Mouse (Mus musculus): Measurements from ENCODE around the gene Shank2.

The Shank2 gene

DNA sequence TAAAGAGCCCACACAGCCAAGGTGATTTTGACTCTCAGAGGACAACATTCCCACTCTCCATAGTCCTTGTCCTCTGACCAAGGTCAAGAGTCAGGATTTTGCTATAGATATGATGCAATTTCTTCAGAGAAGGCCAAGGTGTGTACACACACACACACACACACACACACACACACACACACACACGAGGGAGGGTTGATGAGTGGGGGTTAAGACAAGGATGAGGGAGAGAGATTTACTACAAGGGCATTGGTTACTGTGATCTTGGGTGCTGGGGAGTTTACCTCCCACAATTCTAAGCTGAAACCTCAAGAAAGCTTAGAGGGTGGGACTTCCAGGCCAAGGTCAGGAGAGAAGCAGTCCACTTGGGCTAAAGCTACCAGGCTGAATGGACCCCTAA is 104.2 kb downstream of the Shank2 start:
- DNase-seq (ENCODE audit: low spot score in 2 of 2): no peak

DNA sequence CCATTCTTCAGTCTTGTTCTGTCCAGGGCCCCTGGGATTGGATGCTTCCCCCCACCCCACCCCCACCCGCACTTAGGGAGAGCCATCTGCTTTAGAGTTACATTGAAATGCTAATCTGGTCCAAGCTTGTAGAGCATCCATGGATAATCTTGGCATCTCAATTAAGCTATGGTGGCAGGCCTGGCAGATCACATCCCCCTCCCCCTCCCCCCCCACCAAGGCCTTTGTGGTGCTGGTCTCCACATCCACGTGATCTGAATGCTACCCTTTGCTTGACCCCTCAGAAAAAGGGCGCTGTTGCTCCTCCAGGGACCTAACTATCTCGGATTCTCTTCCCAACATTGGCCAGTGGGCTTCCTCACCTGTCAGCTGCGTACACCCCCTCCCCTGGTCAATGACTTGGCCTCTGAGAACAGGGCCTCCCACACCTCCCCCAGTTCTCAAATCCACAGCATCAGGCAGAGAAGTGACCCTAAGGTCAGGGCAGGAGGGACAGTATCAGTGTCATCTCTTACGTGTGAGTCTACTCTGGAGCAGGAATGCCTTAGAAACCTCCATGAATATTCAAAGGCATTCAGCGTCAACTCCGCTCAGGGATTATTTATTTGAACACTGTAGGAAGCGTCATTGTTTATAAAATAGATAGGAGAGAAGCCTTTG is 104.8 kb downstream of the Shank2 start:
- DNase-seq (ENCODE audit: low spot score in 2 of 2): no peak

- DNase-seq (ENCODE audit: low spot score in 2 of 2): no peak
Measured at GRCm38 (mm10) chr7:144108141-144108540, 106.4 kb downstream of the Shank2 start.

- no peak for DNase-seq (ENCODE audit: low spot score in 2 of 2)
Measured at GRCm38 (mm10) chr7:144111026-144111604, 109.4 kb downstream of the Shank2 start.

DNA sequence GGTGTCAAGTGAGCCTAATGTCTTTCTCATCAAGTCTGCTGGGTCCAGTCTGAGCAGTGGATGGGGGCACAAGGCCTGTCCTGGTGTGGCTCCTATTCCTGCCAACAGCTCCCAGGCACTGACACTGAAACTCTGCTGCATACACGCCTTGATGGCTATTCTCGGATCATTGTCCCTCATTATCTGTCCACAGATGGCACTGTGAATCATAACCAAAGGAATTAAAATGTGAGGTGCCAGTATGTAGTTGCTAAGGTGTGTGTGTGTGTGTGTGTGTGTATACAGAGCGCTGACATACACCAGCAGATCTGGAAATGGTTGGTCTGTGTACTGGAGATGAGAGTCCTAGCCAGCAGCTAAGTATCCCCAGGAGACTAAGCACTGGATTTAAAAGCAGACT is 110.3 kb downstream of the Shank2 start:
- no peak for DNase-seq (ENCODE audit: low spot score in 2 of 2)

GRCm38 (mm10) chr7:144114230-144114629 is 112.5 kb downstream of the Shank2 start:
- DNase-seq (ENCODE audit: low spot score in 2 of 2): no peak

GRCm38 (mm10) chr7:144119562-144119961 is 117.8 kb downstream of the Shank2 start:
- no peak for DNase-seq (ENCODE audit: low spot score in 2 of 2)

DNA sequence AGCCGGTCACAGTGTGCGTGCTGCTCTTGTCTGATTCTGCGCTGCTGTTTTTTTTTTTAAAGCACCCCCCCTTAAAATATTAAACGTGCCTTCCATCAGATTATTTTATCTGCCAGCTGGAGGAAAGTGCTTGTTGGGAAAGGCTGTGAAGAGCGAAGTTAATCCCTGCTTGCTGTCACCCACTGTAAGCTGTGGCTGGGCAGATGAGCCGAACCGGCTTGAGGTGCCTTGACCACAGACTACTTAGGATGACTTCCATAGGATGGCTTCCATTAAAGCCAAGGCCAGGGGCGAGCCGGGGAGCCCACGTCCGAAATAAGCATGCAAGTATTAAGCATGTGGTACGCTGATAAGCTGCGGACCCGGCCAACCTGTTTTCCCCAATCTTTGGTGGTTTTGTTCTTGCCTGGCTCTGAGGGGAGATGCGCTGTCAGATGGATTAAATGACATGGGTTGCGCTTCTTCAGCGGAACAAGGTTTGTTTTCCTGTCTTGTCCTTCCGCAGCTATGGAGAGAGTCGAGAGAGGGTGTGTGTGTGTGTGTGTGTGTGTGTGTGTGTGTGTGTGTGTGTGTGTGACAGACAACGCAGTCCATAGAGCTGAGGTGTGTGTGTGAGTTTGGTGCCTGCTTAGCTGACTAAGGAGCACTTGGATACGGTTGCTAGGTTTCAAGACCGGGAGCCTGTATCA is 131.1 kb downstream of the Shank2 start:
- DNase-seq (ENCODE audit: low spot score in 2 of 2): peak; percentile 24 to 56

DNA sequence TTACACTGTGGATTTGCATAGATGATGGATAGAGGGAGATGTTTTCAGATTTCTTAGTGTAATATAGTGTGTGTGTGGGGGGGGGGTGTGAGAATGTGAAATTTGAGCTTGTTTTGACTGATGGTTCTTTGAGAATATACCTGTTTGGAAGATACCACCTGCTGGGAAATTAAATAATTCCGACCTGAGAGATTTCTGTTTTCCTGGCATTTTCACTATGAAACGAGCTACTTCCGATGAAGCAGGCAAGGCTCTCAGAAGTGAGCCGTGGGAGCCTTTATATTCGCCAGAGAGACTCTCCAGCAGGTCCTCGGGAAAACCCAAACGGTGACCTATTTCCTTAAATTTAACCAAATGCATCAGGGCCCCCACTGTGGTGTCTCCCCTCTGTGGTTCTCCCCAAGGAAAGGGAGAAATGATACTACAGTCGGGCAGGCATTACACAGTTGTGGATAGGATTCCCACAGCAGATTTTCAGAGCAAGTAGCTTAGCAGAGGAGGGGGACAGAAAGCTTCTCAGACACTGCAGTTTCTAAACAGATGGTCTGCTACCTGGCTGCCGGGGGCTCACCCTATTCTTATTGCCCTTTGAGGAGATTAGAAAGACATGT is 131.8 kb downstream of the Shank2 start:
- DNase-seq (ENCODE audit: low spot score in 2 of 2): no peak

DNA sequence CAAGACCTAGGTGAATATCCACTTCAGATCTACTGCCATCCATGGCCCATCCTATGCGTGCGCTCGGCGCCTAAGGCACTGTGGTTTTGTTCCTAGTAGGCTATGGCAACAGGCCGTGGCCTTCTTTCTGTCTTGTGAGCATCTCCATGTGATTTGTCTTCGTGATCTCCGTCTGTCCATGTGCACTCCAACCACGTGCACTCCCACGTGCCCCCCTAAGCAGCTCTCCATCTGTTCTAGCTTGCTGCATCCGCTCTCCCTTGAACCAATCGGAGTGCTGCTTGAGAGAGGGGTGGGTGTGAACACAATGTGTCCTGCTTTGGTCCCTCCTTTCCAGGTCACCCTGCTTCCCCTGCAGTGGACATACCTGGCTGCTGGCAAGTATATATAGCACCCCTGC is 133.0 kb downstream of the Shank2 start:
- DNase-seq (ENCODE audit: low spot score in 2 of 2): peak; percentile 24 to 52

DNA sequence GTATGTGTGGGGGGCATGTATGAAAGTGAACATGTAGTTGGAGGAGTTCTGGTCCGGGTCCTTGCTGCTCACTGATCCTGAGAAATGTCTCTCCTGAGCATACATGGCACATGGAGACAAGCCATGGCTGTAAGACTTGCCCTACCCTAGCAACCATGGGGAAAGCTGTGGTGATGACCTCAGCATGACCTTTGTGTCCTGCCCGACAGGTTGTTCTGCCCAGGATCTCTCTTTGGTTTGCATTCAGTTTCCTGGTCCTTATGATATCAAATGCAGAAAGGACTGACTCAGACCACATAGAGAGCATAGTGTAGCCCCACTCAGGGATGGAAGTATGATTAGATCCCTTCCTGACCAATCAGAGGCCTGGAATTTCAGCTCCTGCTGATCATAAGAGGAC is 136.1 kb downstream of the Shank2 start:
- DNase-seq (ENCODE audit: low spot score in 2 of 2): no peak

DNA sequence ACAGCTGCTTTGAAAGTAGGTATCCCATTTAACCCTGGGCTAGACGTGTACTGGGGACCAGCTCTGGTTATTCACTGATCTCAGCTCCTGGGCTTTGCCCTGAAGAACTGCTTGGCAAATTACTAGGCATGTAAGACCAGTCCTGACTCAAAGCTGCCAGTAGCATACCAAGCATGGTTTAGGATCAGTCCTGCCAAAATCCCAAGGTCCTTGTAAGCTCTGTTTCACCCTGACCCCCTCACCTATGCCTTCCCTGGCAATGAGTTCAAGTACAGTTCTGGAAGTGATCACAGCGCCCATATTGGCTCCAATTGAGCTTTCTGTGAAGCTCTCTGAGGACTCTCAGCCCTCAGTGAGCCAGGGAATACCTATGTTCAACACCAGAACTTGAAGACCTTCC is 136.7 kb downstream of the Shank2 start:
- DNase-seq (ENCODE audit: low spot score in 2 of 2): no peak

DNA sequence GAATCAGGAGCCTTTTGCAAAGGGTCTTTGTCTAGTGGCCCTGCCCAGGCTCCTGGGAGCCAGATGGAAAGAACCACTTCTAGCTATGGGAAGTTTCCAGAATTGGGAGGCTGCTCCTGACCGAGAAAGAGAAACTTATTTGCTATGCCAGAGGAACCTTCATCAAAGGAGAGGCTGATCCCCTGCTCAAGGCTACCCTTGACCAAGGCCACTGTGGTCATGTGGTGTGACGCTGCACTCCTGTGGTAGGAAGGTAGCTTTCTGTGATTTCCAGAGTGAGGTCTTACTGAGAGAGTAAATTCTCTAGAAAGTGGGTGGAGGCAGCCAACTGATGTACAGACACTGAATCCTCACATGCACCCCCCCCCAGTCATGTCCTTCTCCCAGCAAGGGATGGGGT is 138.0 kb downstream of the Shank2 start:
- DNase-seq (ENCODE audit: low spot score in 2 of 2): no peak

GRCm38 (mm10) chr7:144140470-144140869 is 138.7 kb downstream of the Shank2 start:
- no peak for DNase-seq (ENCODE audit: low spot score in 2 of 2)

DNA sequence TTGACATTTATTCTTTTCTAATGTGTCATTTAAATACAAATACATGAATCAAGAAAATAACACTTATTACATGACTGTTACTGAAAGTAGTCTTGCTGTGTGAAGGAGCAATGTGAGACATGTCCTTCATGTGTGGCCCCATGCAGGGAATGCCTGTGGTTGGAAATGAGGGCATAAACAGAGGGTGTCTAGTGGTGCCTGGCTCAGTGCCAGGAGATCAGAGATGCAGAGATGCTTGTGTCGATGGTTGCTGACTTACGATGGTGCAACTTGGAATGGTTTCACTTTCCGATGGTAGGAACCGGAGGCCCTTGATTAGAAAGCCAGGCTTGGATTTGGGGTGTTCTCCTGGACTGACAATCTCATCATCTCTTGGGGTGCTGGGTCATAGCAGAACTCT is 140.3 kb downstream of the Shank2 start:
- DNase-seq (ENCODE audit: low spot score in 2 of 2): no peak

DNA sequence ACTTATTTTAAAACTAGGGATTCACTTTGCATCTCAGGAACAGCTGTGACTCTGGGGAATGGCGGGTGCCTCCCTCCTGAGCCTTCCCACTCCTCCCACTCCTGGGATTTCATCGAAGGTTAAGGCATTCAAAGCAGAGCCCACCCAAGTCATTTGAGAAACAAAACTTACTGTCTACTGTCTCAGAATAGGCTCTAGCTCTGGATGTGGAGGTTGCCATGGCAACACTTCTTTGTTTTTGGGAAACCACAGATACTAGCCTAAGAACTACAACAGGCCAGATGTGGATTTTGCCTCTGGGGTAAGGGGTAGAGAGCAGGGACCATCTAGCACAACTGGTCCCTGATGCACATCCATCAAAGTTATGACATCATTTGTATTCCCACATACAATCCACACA is 142.2 kb downstream of the Shank2 start:
- DNase-seq (ENCODE audit: low spot score in 2 of 2): no peak

GRCm38 (mm10) chr7:144148111-144148510 is 146.4 kb downstream of the Shank2 start:
- DNase-seq (ENCODE audit: low spot score in 2 of 2): no peak

DNA sequence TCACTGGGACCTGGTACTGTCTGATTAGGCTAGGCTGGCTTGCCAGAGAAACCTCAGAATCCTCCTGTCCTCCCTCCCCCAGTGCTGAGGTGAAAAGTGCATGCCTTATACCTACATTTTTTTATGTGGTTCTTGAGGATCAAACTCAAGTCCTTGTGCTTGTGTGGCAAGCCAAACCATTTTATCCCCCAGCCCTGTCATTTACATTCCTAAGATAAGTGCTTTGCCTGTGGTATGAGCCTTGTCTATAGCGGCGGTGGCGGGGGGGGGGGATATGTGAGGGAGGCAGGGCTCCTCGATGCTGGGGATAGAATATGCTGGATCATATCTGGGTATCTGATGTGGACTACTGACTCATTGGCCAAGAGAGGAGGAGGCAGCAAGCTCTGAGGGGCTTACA is 151.4 kb downstream of the Shank2 start:
- DNase-seq (ENCODE audit: low spot score in 2 of 2): no peak

DNA sequence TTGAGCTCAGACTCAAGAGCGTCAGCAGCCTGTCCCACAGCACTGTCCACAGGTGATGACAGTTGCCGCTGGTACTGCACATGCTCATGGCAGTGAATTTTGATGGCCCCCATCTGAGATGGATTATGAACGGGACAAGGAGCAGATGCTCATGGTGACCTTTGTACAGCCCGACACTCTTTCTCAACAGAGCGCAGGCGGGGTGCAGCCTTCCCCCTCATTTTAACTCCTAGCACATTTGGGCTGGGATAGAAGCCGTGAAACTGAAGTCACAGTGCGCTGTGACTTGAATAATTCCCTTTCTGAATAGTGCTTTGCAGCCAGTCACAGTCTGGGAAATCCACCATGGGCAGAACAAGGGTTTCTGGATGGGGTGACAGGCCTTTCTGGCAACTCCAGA is 152.0 kb downstream of the Shank2 start:
- no peak for DNase-seq (ENCODE audit: low spot score in 2 of 2)

- DNase-seq (ENCODE audit: low spot score in 2 of 2): no peak
Measured at GRCm38 (mm10) chr7:144157936-144158335, 156.2 kb downstream of the Shank2 start.

DNA sequence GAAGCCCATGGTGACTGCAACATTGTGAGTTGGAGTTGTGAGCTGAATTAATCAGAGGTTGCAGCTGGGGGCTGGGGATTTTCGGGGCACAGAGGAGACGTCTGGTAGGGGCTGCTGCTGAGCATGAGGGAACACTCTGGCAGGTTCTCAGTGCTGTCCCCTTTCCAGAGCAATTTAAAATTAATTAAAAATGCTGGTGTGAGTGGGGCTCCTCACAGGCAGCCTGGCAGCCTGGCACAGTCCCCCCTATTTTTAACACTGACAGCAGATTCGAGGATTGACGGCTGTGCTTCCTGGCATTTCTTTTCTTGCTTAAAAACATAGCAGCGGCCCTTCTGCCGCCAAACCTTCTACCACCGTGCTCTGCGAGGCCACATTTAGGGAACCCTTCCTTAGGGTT is 157.8 kb downstream of the Shank2 start:
- DNase-seq (ENCODE audit: low spot score in 2 of 2): no peak

GRCm38 (mm10) chr7:144160066-144160465 is 158.3 kb downstream of the Shank2 start:
- DNase-seq (ENCODE audit: low spot score in 2 of 2): no peak

Data from frontal cortex, postnatal 10 days (tissue).